Mouse (Mus musculus): ENCODE results near the gene Tbc1d13.
A peak's percentile ranks its signal among the peaks of the same experiment; 100 is the strongest.

The Tbc1d13 gene

GRCm38 (mm10) chr2:30133613-30134377, at the start of gene Tbc1d13:
Tbc1d13 (plus strand) TSS chr2:30133746.
- DNase-seq (ENCODE audit: inconsistent ontology term) = peak; percentile 98

DNA sequence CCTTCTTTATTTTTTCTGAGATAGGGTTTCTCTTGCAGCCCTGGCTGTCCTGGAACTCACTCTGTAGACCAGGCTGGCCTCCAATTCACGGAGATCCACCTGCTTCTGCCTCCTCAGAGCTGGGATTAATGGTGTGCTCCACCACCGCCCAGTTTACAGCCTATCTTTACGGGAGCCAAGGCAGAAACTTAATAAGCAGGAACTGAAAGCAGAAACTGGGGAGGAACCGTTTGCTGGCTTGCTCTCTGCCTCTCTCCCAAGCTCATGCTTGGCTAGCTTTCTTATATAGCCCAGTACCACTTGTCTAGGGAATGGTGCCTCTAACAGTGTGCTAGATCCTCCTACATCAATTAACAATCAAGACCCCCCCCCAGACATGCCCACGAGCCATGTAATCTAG, 49.4 kb upstream of the Tbc1d13 start:
- DNase-seq (ENCODE audit: inconsistent ontology term) = no peak

- no peak for DNase-seq (ENCODE audit: inconsistent ontology term)
Observed at GRCm38 (mm10) chr2:30084632-30085031, 48.9 kb upstream of the Tbc1d13 start.

DNA sequence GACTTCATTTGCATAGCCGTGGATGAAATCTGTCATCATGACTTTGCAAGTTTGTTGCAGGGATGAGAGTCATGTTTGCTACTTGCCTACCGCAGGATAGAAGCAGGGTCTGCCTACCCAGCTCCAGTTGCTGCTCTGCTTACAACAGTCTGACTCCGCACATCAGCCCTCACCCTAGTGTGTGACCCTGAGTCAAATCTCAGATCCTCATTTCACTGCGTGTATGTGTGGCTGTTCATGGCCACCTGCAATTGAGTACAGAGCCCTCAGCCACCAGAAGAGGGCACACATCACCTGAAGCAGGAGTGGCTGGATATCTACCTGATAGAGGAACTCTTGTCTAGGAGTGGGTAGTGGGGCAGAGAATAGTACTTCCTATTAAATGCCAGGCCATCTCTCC, 46.2 kb upstream of the Tbc1d13 start:
- no peak for DNase-seq (ENCODE audit: inconsistent ontology term)

GRCm38 (mm10) chr2:30091521-30091920, 42.0 kb upstream of the Tbc1d13 start:
- DNase-seq (ENCODE audit: inconsistent ontology term) = no peak

DNA sequence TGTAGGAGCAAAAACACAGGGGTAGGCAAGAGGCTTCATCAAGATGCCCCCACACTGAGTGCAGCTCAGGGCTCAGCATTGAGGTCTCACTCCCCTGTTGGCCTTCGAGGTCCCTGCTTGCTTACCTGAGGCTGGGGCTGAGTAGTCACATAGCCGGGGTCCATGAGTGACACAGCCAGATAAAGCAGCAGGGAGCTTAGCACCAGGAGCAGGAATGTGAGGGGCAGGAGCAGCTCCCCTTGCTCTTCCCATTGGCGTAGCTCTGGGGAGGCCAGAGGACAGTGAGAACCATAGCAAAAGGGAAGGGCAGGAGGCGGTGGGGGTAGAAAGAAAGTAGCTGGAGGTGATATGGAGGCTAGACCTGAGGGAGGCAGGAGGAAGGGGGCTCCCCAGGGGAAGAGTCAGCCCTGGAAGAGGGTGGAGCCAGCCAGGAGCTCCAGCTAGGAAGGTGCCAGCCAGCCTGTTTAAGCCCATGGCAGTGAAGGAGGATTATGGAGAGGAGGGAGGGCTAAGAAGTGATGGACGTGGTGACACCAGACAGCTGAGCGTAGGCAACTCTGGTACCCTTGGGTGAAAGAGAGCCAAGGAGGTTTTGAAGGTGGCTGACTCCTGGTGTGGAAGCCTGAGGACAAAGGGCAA, 41.1 kb upstream of the Tbc1d13 start:
- DNase-seq (ENCODE audit: inconsistent ontology term) = no peak

- DNase-seq (ENCODE audit: inconsistent ontology term) = peak; percentile 99
Observed at GRCm38 (mm10) chr2:30093471-30094207, 39.9 kb upstream of the Tbc1d13 start, which contains the start of gene Zdhhc12. Zdhhc12 (minus strand) TSS chr2:30093648.

DNA sequence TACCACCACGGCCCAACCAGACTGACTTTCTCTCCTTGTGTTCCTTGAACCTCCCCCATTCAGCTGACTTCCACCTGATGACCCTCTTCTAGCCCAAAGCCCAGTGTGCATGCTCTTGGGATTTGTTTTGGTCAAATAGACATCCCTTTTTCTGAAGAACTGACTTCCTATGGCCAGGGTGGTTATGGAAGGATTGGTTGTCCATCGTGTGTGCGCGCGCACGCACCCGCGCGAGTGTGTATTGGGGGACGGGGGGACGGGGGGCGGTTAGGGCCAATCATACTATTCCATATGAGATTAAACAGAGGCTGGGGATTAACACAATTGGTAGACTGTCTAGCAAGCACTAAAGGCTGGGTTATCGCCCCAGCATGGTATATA, 39.3 kb upstream of the Tbc1d13 start:
- DNase-seq (ENCODE audit: inconsistent ontology term) = peak; percentile 51

DNA sequence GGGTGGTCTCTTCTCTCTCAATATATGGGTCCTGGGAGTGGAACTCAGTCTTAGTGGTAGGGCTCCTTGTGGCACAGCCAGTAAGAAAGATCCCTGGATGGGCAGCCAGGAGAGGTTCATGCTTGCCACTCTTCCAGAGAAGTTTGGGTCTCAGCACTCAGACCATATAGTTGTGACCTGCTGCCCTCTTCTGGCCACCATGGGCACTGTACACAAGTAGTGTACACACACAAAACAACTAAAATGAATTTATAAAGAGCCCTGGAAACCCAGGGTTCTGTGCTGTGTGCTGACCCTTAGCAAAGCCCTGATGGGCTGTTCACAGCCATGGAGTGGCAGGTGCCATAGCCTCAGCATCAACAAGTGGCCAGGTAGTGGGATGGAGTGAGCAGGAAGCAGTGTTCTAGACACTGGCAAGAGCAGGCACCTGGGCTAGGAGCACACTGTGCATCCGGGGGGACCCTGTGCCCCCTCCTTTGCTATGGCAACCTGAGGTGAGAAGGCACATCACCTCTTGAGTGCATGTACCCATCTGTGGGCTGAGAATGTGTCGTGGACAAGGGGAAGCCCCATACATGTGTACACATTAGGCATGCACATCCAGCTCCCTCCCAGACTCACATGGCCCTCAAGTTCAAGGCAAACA, 37.5 kb upstream of the Tbc1d13 start:
- peak; percentile 32 for DNase-seq (ENCODE audit: inconsistent ontology term)

GRCm38 (mm10) chr2:30100214-30100613, 33.3 kb upstream of the Tbc1d13 start:
- no peak for DNase-seq (ENCODE audit: inconsistent ontology term)

DNA sequence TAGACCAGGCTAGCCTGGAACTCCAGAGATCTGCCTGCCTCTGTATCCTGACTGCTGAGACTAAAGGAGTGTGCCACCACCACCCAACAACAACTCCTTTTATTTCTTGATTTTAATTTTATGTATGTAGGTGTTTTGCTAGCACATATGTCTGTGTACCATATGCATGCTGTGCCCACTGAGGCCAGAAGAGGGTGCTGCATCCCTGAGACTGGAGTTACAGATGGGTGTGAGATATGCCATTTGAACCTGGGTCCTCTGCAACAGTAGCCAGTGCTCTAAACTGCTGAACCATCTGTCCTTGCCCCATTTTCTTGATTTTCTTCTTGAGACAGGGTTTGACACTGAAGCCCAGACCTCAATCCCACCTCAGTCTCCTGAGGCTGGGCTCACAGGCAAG, 27.2 kb upstream of the Tbc1d13 start:
- peak; percentile 14 for DNase-seq (ENCODE audit: inconsistent ontology term)

GRCm38 (mm10) chr2:30107646-30108045, 25.9 kb upstream of the Tbc1d13 start:
- DNase-seq (ENCODE audit: inconsistent ontology term) = no peak

- no peak for DNase-seq (ENCODE audit: inconsistent ontology term)
Observed at GRCm38 (mm10) chr2:30108260-30108659, 25.3 kb upstream of the Tbc1d13 start.

GRCm38 (mm10) chr2:30111500-30111899, 22.0 kb upstream of the Tbc1d13 start:
- no peak for DNase-seq (ENCODE audit: inconsistent ontology term)

DNA sequence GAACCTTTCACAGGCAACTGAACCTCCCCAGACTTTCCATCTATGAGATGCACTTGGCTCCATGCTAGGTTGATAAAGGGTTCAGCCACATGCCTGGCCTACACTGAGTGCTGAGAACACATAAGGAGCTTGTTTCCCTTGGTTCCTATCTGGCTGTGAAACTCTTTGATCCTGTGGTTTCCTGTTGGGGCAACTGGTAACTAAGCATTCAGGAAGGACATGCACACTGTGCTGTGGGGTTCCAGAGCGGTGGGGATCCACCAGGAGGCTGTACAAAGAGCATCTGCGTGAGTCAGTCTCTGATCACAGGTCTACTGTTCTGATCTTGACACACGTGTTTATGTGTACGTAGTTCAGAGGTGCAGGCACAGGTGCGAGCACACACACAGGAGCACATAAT, 21.0 kb upstream of the Tbc1d13 start:
- DNase-seq (ENCODE audit: inconsistent ontology term) = no peak

DNA sequence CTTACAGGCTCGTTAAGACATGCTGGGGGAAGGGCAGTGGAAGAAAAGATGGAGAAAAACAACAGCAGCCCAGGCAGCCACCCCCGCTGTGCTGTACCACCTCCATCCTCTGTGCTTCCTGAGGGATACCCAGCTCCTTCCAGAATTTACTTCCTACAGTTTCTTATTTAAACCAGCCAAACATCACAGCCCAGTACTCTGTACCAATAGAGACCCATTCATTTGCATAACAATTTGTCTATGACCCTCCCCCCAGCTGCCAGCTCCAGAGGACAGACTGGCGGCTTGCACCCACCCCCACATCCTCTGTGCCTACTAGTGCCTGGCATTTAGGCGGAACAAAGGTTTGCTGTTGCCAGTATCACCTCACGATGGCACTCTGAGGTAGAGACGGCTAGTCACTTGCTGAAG, 13.9 kb upstream of the Tbc1d13 start:
- DNase-seq (ENCODE audit: inconsistent ontology term) = peak; percentile 22

DNA sequence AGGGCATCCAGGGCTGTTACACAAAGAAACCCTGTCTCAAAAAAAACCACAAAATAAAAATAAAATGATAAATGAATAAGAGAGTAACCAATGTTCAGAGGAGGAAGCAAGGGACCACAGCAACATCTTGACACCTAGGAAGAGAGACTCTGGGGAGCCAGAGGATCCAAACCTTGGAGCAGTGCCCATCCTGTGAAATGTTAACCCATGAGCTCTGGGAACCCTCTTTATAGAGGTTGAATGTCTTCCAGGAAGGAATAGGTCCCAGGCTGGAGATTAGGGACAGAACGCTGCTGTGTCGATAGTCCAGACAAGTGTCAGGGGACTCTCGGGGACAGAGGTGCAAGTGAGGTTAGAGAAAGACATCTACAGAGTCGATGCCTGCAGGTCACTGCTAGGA, 13.3 kb upstream of the Tbc1d13 start:
- no peak for DNase-seq (ENCODE audit: inconsistent ontology term)

DNA sequence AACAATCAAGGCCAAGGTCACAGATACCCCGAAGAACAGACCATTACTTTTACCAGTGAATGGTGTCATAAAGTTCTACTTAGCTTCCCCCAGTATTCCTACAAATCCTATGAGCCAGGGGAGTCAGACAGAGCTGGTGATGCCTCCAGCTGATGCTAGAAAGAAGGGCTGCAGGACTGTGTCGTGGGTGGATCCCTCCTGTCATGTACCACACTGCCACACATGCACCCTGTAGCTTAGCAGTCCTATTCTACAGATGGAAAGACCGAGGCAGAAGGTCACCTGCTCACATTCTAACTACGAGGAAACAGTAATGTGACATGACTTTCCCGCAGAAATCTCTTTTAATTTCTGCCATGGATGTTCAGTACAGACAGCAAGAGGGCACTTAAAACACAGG, 10.8 kb upstream of the Tbc1d13 start:
- DNase-seq (ENCODE audit: inconsistent ontology term) = no peak

DNA sequence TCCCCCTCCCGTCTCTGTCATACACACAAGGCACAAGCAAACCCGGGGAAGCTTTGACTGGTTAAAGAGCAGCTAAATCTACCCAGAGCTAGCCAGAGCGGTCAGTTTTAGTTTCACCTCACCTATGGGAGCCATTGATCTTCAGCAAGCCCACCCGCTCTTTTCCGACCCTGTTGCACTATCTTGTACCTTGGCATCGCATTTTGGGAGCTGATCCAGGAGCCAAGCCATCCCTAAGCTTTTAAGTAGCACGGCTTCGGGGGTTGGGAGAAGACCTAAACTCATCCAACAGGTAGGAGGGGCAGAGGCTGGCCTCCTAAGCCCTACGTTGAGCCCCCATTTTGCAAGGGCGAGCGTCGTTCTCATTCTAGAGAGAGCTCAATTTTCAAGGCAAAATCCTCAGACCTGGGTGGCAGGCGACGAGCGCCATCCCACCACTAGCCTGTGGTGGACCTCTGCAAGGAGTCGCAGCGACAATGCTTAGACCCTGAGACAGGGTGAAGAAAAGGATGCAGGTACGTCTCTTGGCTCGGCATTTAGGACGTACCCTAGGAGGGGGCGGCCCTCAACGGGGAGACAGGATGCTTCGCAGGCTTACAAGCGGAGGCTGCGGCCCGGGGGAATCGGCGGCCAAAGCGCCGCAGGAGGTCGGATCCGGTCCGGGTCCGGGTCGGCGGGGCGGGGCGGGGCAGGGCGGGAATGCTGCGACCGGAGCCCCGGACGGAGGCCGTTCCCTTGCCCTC, 9.6 kb upstream of the Tbc1d13 start:
- DNase-seq (ENCODE audit: inconsistent ontology term) = no peak

DNA sequence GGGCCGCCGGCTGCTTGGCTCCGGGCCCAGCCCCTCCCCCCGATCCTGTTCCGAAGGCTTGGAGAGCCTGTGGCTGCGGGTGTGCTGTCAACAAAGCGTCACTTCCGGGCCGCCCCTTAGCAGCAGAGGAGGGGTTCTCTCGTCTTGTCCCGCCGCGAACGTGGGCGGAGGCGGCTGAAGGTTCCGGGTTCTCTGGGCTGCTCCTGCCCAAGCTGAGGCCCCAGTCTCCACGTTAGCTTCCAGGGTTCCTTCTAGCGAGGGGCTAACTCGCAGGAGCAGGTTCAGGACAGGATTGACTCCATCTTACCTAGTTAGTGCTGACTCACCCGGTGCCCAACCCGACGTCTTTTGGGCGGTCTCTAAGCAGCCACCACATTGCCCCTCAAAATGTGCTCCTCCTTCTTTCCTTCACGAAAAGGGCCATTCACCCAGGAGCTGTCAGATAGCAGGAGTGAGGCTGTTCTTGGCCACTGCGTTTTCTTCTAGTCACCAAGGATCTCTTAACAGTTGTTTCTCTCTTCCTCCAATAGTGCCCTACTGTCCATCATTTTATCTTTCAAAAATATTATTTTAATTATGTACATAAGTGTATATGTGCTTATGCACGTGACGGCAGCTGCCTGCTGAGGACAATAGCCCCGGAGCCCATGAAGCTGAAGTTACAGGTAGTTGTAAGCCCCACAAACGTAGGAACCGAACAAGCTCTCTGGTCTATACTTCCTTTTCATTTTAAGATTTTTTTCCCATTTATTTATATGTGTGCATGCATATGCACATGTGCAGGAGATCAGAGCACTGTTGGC, 8.9 kb upstream of the Tbc1d13 start, which contains the start of gene Zer1:
TSS of gene Zer1 (minus strand) at position 114 of the 803 bp plus-strand sequence.
- peak; percentile 97 for DNase-seq (ENCODE audit: inconsistent ontology term)

All from Muller cell, postnatal 12 days (primary cell).